Mouse (Mus musculus) limb, embryonic 15.5 days (tissue): ENCODE results near the gene Fkbp9. TPM values are rescaled to one million over a fixed set of nuclear protein-coding genes. Genes with fewer than 3 reads are reported as not detected.

Experiments
- ATAC-seq: fragments of 200-750 bp; cut with Nextera tagmentation; 2 replicates; pipeline ENCODE4 v1.8.0; 2017; ENCODE audit warnings: low read depth, moderate TSS enrichment; ENCODE audit not compliant: insufficient number of reproducible peaks, low FRiP score, low TSS enrichment
- H3K27ac ChIP-seq: fragments of 300-500 bp; sonication (generic); 2 replicates; pipeline ENCODE4 v1.5.1; 2015; ENCODE audit warnings: moderate library complexity, mild to moderate bottlenecking, inconsistent platforms
- H3K27me3 ChIP-seq: fragments of 300-500 bp; sonication (generic); 2 replicates; pipeline ENCODE4 v1.6.1; 2015; ENCODE audit warnings: inconsistent platforms
- H3K36me3 ChIP-seq: fragments of 300-500 bp; sonication (generic); 2 replicates; pipeline ENCODE4 v1.6.1; 2015; ENCODE audit warnings: inconsistent platforms
- H3K4me1 ChIP-seq: fragments of 300-500 bp; sonication (generic); 2 replicates; pipeline ENCODE4 v1.6.1; 2015; ENCODE audit warnings: inconsistent platforms
- H3K4me2 ChIP-seq: fragments of 300-500 bp; sonication (generic); 2 replicates; pipeline ENCODE4 v1.6.1; 2015; ENCODE audit warnings: mild to moderate bottlenecking, inconsistent platforms
- H3K4me3 ChIP-seq: fragments of 300-500 bp; sonication (generic); 2 replicates; pipeline ENCODE4 v1.5.1; 2015; ENCODE audit warnings: mild to moderate bottlenecking, inconsistent platforms
- H3K9ac ChIP-seq: fragments of 300-500 bp; sonication (generic); 2 replicates; pipeline ENCODE4 v1.6.1; 2015; ENCODE audit warnings: inconsistent platforms
- H3K9me3 ChIP-seq: fragments of 300-500 bp; sonication (generic); 2 replicates; pipeline ENCODE4 v1.6.1; 2016; ENCODE audit warnings: inconsistent platforms
- WGBS: fragments of 180-500 bp; shearing (Covaris S2); methylation state at CpG from one replicate; pipeline ENCODE4 v1.1.7; 2015; 5-methylcytosine and 5-hydroxymethylcytosine counted together
- polyA plus RNA-seq: library from polyadenylated mRNA; unstranded; fragments of >200 nt; fragmentation: Nextera tagmentation; extraction: Ambion mirVana; gene quantifications from 2 replicates; pipeline ENCODE4 v1.2.1, GENCODE M21; 2015

Gene Fkbp9
- polyA plus RNA-seq, 1 experiment from 2014 or later = 234 TPM

DNA sequence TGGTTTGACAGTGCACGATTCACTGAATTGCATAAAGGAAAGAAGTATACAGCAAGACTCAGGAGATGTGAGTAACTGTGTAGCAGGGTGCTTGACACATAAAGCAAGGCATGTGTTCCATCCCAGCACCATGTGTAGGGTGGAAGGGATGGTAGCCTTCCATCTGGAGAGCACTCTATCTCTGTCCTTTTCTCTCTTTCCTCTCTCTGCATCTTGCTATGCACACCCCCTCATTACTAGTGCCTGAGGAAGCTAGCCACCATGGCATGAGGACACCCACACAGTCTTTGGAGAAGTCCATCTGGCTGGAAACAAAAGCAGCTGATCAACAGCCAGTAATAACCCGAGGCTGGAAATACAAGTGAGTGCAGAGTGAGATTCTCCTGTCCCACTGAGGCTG lies 25.7 kb upstream of the Fkbp9 start:
- no peaks in the 10 kb centered on the region for H3K36me3 ChIP-seq
- H3K27me3 ChIP-seq = 0 out of 2 replicates have a peak, but pooled peaks cover 3% of the 10 kb centered on the region
- ATAC-seq = no peak
- no peaks in the 10 kb centered on the region for H3K9me3 ChIP-seq
- H3K4me3 ChIP-seq = no peak overlapping the region
- no peak overlapping the region for H3K4me2 ChIP-seq
- 68% methylated on average over 2 of the region's 2 CpGs for WGBS
- no peak overlapping the region for H3K27ac ChIP-seq
- H3K9ac ChIP-seq = no peak overlapping the region
- H3K4me1 ChIP-seq = no peaks in the 10 kb centered on the region

GRCm38 (mm10) chr6:56808656-56809055 lies 23.2 kb upstream of the Fkbp9 start:
- peak; percentile 58; the same call in 1 of the 2 replicates for ATAC-seq
- H3K4me1 ChIP-seq = no peaks in the 10 kb centered on the region
- WGBS = 11% methylated on average over 3 of the region's 3 CpGs
- no peak overlapping the region for H3K27ac ChIP-seq
- no peak overlapping the region for H3K4me3 ChIP-seq
- 0 out of 2 replicates have a peak, but pooled peaks cover 3% of the 10 kb centered on the region for H3K27me3 ChIP-seq
- H3K4me2 ChIP-seq = no peak overlapping the region
- H3K9me3 ChIP-seq = no peaks in the 10 kb centered on the region
- no peaks in the 10 kb centered on the region for H3K36me3 ChIP-seq
- H3K9ac ChIP-seq = no peak overlapping the region

- H3K27me3 ChIP-seq = no peaks in the 10 kb centered on the region
- no peak overlapping the region for H3K4me2 ChIP-seq
- no peak for ATAC-seq
- no peak overlapping the region for H3K27ac ChIP-seq
- 66% methylated on average over 2 of the region's 2 CpGs for WGBS
- no peaks in the 10 kb centered on the region for H3K36me3 ChIP-seq
- H3K9me3 ChIP-seq = no peaks in the 10 kb centered on the region
- no peaks in the 10 kb centered on the region for H3K4me1 ChIP-seq
- no peak overlapping the region for H3K9ac ChIP-seq
- H3K4me3 ChIP-seq = no peak overlapping the region
These were observed 18.5 kb upstream of the Fkbp9 start for GRCm38 (mm10) chr6:56813332-56813731.

DNA sequence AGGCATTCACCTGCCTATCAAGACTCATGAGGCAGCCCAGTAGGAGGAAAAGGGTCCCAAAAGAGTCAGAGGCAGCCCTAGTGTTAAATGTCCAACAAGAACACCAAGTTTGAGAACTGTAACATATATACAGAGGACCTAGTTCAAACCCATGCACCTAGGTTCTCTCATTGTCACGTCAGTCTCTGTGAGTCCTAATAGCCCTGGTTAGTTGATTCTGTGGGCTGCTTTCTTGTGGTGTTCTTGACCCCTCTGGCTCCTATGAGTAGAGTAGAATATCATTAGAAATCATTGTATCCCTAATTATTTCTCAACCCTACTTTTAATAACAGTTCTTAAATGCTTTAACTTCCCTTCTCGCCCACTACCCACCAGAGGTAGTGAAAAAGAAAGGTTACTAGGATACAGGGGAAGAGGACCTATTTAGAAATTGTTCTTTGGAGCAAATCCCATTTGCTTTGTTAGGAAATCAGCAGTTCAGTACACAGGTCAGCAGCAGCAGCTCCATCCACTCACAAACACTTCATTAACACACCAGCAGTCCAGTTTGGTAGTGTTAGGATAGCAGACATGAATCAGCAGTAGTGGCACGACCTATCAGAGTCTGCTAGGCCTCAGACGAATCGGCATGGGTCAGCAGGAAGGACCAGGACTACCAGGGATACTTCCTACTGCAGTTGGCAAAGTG lies 13.3 kb upstream of the Fkbp9 start:
- Histone ChIP-seq H3K4me1 (no peaks in the 10 kb centered on the region), H3K36me3 (no peaks in the 10 kb centered on the region), H3K9ac (no peak overlapping the region), H3K27ac (no peak overlapping the region), H3K4me3 (no peak overlapping the region), H3K27me3 (no peaks in the 10 kb centered on the region), H3K4me2 (no peak overlapping the region), H3K9me3 (no peaks in the 10 kb centered on the region)
- no peak for ATAC-seq
- WGBS = 74% methylated on average over 5 of the region's 5 CpGs

DNA sequence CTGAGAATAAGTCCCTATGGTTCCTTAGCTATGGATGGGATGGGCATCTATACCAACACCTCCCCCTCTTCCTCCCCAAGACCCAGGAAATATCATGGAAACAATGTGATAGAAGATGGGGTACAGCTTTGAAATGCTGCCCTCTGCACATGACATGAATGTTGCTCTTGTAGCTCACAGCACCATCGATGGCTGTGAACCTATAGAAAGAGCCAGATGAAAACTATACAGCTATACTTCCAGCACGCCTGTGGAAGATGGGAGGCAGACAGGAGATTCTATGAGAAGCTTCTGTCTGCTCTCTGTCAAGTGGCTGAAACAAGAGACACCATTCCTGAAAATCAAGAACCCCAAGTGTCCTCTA lies 12.8 kb upstream of the Fkbp9 start:
- H3K4me3 ChIP-seq = no peak overlapping the region
- no peaks in the 10 kb centered on the region for H3K9me3 ChIP-seq
- WGBS = 76% methylated on average over 2 of the region's 2 CpGs
- no peak overlapping the region for H3K9ac ChIP-seq
- no peak overlapping the region for H3K27ac ChIP-seq
- H3K4me1 ChIP-seq = no peaks in the 10 kb centered on the region
- ATAC-seq = no peak
- no peak overlapping the region for H3K4me2 ChIP-seq
- no peaks in the 10 kb centered on the region for H3K36me3 ChIP-seq
- no peaks in the 10 kb centered on the region for H3K27me3 ChIP-seq

GRCm38 (mm10) chr6:56825657-56826056 lies 6.2 kb upstream of the Fkbp9 start:
- Histone ChIP-seq H3K9me3 (no peaks in the 10 kb centered on the region), H3K9ac (no peak overlapping the region), H3K4me2 (no peak overlapping the region), H3K36me3 (no peaks in the 10 kb centered on the region), H3K27me3 (no peaks in the 10 kb centered on the region), H3K4me3 (no peak overlapping the region), H3K4me1 (no peaks in the 10 kb centered on the region), H3K27ac (no peak overlapping the region)
- 43% methylated on average over 3 of the region's 3 CpGs for WGBS
- ATAC-seq = no peak

DNA sequence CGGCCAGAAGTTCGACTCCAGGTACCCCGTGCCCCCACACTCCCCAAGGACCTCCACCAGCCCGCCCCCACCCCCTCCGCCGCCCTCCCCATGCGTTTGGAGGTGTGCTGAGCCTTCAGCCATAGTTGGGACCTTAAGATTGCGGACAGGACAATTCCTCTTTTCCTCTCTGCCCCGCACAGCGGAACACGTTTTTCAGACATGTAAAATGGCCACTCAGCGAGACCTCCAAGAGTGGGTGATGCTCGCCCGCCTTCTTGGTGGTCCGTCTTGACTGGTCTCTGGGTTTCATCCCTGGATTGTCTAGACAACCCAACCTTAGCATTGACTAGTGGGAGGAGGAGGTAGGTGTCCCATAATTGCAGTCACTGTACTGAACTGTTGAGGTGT lies 543 bp downstream of the Fkbp9 start:
- H3K36me3 ChIP-seq = peaks cover 14% of the 10 kb centered on the region
- H3K4me2 ChIP-seq = peak overlapping the region; percentile 57
- peak overlapping the region; percentile 75 for H3K4me3 ChIP-seq
- no peaks in the 10 kb centered on the region for H3K9me3 ChIP-seq
- no peak; the same call in 1 of the 2 replicates for ATAC-seq
- no peaks in the 10 kb centered on the region for H3K27me3 ChIP-seq
- peaks cover 13% of the 10 kb centered on the region for H3K4me1 ChIP-seq
- WGBS = 2% methylated on average over 15 of the region's 15 CpGs
- peak overlapping the region; percentile 82 for H3K9ac ChIP-seq
- H3K27ac ChIP-seq = peak overlapping the region; percentile 93

- Histone ChIP-seq H3K36me3 (peaks cover 17% of the 10 kb centered on the region), H3K4me3 (peak overlapping the region; percentile 75), H3K9ac (no peak overlapping the region), H3K4me1 (peaks cover 13% of the 10 kb centered on the region), H3K27ac (0 out of 2 replicates have a peak overlapping the region, but pooled peaks have one; percentile 43), H3K4me2 (peak overlapping the region; percentile 57), H3K9me3 (no peaks in the 10 kb centered on the region), H3K27me3 (no peaks in the 10 kb centered on the region)
- no peak for ATAC-seq
These were observed 971 bp downstream of the Fkbp9 start for GRCm38 (mm10) chr6:56832830-56833229.

DNA sequence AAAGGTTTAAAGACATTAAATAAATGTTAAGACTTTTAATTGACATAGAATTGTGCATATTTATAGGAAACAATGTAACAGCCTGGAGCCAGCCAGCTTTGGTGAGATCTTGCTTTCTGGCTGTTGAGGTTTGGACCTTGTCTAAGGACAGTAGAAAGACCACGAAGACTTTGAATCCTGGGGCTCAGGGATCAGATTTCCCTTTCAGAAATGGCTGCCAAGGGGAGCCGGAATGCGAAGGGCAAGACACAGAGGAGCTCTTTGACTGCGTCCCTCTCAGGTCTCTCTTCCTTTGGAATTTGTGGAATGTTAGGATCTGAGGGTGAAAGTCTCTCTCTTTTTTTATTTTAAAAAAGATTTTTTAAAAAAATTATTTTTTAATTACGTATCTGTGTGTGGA lies 2.9 kb downstream of the Fkbp9 start:
- Histone ChIP-seq H3K4me1 (peaks cover 13% of the 10 kb centered on the region), H3K27me3 (no peaks in the 10 kb centered on the region), H3K9me3 (no peaks in the 10 kb centered on the region), H3K27ac (0 out of 2 replicates have a peak overlapping the region, but pooled peaks have one; percentile 5), H3K9ac (no peak overlapping the region), H3K36me3 (peaks cover 19% of the 10 kb centered on the region), H3K4me2 (no peak overlapping the region), H3K4me3 (no peak overlapping the region)
- ATAC-seq = no peak
- 53% methylated on average over 5 of the region's 5 CpGs for WGBS

DNA sequence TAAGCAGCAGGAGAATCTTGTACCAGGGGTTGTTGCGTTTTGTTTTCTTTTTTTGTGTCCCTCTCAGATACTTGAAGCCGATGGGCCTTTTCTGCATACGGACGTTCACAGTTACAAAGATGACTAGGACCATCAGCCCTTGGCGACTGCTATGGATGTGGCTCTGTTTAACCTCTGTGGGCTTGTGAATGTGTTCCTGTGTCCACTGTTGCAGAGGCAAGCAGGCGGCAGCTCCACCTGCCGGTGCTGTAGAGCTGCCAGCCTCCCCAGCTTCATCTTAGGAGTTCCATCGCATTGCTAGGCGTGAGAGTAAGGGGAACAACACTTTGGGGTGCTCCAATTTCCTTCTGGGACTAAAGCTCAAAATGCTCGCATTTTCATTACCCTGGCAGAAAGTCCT lies 3.7 kb downstream of the Fkbp9 start:
- no peak overlapping the region for H3K4me3 ChIP-seq
- WGBS = 85% methylated on average over 10 of the region's 10 CpGs
- H3K9ac ChIP-seq = no peak overlapping the region
- H3K9me3 ChIP-seq = no peaks in the 10 kb centered on the region
- no peak overlapping the region for H3K4me2 ChIP-seq
- H3K36me3 ChIP-seq = peaks cover 21% of the 10 kb centered on the region
- no peak for ATAC-seq
- peaks cover 13% of the 10 kb centered on the region for H3K4me1 ChIP-seq
- H3K27ac ChIP-seq = no peak overlapping the region
- no peaks in the 10 kb centered on the region for H3K27me3 ChIP-seq

- Histone ChIP-seq H3K4me2 (no peak overlapping the region), H3K9ac (no peak overlapping the region), H3K27ac (no peak overlapping the region), H3K36me3 (peaks cover 26% of the 10 kb centered on the region), H3K4me1 (peaks cover 13% of the 10 kb centered on the region), H3K27me3 (no peaks in the 10 kb centered on the region), H3K9me3 (no peaks in the 10 kb centered on the region), H3K4me3 (no peak overlapping the region)
- WGBS = 93% methylated on average over 12 of the region's 12 CpGs
- ATAC-seq = no peak
These were observed 5.3 kb downstream of the Fkbp9 start for GRCm38 (mm10) chr6:56837166-56837565.

GRCm38 (mm10) chr6:56837621-56838020 lies 5.8 kb downstream of the Fkbp9 start:
- peaks cover 13% of the 10 kb centered on the region for H3K4me1 ChIP-seq
- H3K4me2 ChIP-seq = no peak overlapping the region
- WGBS = 69% methylated on average over 3 of the region's 3 CpGs
- H3K9me3 ChIP-seq = no peaks in the 10 kb centered on the region
- no peak for ATAC-seq
- no peak overlapping the region for H3K27ac ChIP-seq
- no peak overlapping the region for H3K9ac ChIP-seq
- no peak overlapping the region for H3K4me3 ChIP-seq
- H3K36me3 ChIP-seq = peaks cover 26% of the 10 kb centered on the region
- H3K27me3 ChIP-seq = no peaks in the 10 kb centered on the region

GRCm38 (mm10) chr6:56843229-56843628 lies 11.4 kb downstream of the Fkbp9 start:
- Histone ChIP-seq H3K4me2 (no peak overlapping the region), H3K4me3 (no peak overlapping the region), H3K27ac (no peak overlapping the region), H3K27me3 (no peaks in the 10 kb centered on the region), H3K9me3 (no peaks in the 10 kb centered on the region), H3K36me3 (peaks cover 18% of the 10 kb centered on the region), H3K4me1 (no peaks in the 10 kb centered on the region), H3K9ac (no peak overlapping the region)
- ATAC-seq = no peak
- WGBS = 67% methylated on average over 3 of the region's 3 CpGs
